Mouse (Mus musculus) forebrain, postnatal 0 days (tissue): ENCODE measurements around the gene Olfr263. TPM values are rescaled to one million over a fixed set of nuclear protein-coding genes. Genes with fewer than 3 reads are reported as not detected.

Source experiments
- ATAC-seq: fragments of 200-750 bp; cut with Nextera tagmentation; 2 replicates; pipeline ENCODE4 v1.8.0; 2017; ENCODE audit warnings: mild to moderate bottlenecking, moderate library complexity
- DNase-seq: peaks from one replicate; pipeline ENCODE4 v3.0.0-alpha.2; 2015
- H3K27ac ChIP-seq: fragments of 300-500 bp; sonication (generic); 2 replicates; pipeline ENCODE4 v1.5.1; 2014; ENCODE audit warnings: low read depth, mild to moderate bottlenecking, antibody characterized with exemption, low read length, moderate library complexity, mixed read lengths
- H3K27me3 ChIP-seq: fragments of 300-500 bp; sonication (generic); 2 replicates; pipeline ENCODE4 v1.6.1; 2014; ENCODE audit warnings: mild to moderate bottlenecking, low read length, mixed read lengths; ENCODE audit not compliant: insufficient read depth
- H3K36me3 ChIP-seq: fragments of 300-500 bp; sonication (generic); 2 replicates; pipeline ENCODE4 v1.6.1; 2014; ENCODE audit warnings: mild to moderate bottlenecking, moderate library complexity; ENCODE audit not compliant: insufficient read depth
- H3K4me1 ChIP-seq: fragments of 300-500 bp; sonication (generic); 2 replicates; pipeline ENCODE4 v1.6.1; 2014; ENCODE audit warnings: antibody characterized with exemption; ENCODE audit not compliant: insufficient read depth
- H3K4me2 ChIP-seq: fragments of 300-500 bp; sonication (generic); 2 replicates; pipeline ENCODE4 v1.6.1; 2014; ENCODE audit warnings: low read depth, mild to moderate bottlenecking, moderate library complexity
- H3K4me3 ChIP-seq: fragments of 300-500 bp; sonication (generic); 2 replicates; pipeline ENCODE4 v1.5.1; 2014; ENCODE audit warnings: low read depth, low read length, mixed read lengths
- H3K9ac ChIP-seq: fragments of 300-500 bp; sonication (generic); 2 replicates; pipeline ENCODE4 v1.6.1; 2014; ENCODE audit warnings: mild to moderate bottlenecking
- H3K9me3 ChIP-seq: fragments of 300-500 bp; sonication (generic); 2 replicates; pipeline ENCODE4 v1.6.1; 2016; ENCODE audit warnings: low read length
- CTCF ChIP-seq: sonication (generic); IDR thresholded peaks from 2 replicates; pipeline ENCODE4 v1.5.1; 2016; ENCODE audit warnings: antibody characterized with exemption, control low read depth, low read depth
- WGBS: fragments of 180-500 bp; shearing (Covaris S2); extraction: QIAGEN DNeasy Blood & Tissue Kit; methylation state at CpG from one replicate; pipeline ENCODE4 v1.1.7; 2014; 5-methylcytosine and 5-hydroxymethylcytosine counted together
- polyA plus RNA-seq: library from polyadenylated mRNA; unstranded; fragments of >200 nt; fragmentation: Nextera tagmentation; extraction: Ambion mirVana; gene quantifications from 2 replicates; pipeline ENCODE4 v1.2.1, GENCODE M21; 2015
- total RNA-seq: library from RNA; depleted of rRNA; stranded (reverse); fragments of >200 nt; gene quantifications from 2 replicates; pipeline ENCODE4 v1.2.3, GENCODE M21; 2014; rRNA removed

The Olfr263 gene
- total and polyA plus RNA-seq, 2 experiments from 2014 or later: not detected

- DNase-seq (no peak), ATAC-seq (no peak)
- no peaks in the 10 kb centered on the region for H3K9me3 ChIP-seq
- TF ChIP-seq CTCF: no peak
- no peaks in the 10 kb centered on the region for H3K27me3 ChIP-seq
- peaks cover 13% of the 10 kb centered on the region for H3K4me1 ChIP-seq
- peaks cover 47% of the 10 kb centered on the region for H3K36me3 ChIP-seq
- 91% methylated on average over 6 of the region's 6 CpGs for WGBS
- H3K9ac ChIP-seq: no peak overlapping the region
- no peak overlapping the region for H3K27ac ChIP-seq
- H3K4me2 ChIP-seq: no peak overlapping the region
- no peak overlapping the region for H3K4me3 ChIP-seq
These were observed 53.6 kb downstream of the Olfr263 start for GRCm38 (mm10) chr13:21183066-21183465.

- H3K4me2 ChIP-seq: no peak overlapping the region
- H3K27ac ChIP-seq: no peak overlapping the region
- H3K9ac ChIP-seq: no peak overlapping the region
- H3K9me3 ChIP-seq: no peaks in the 10 kb centered on the region
- H3K4me3 ChIP-seq: no peak overlapping the region
- WGBS: 92% methylated on average over 7 of the region's 7 CpGs
- TF ChIP-seq CTCF: no peak
- DNase-seq (no peak), ATAC-seq (no peak)
- peaks cover 13% of the 10 kb centered on the region for H3K4me1 ChIP-seq
- H3K27me3 ChIP-seq: no peaks in the 10 kb centered on the region
- peaks cover 52% of the 10 kb centered on the region for H3K36me3 ChIP-seq
These were observed 54.2 kb downstream of the Olfr263 start for GRCm38 (mm10) chr13:21183661-21184060.

GRCm38 (mm10) chr13:21185521-21185920 lies 56.1 kb downstream of the Olfr263 start:
- H3K36me3 ChIP-seq: peaks cover 70% of the 10 kb centered on the region
- ATAC-seq: no peak
- no peak for TF ChIP-seq CTCF
- no peak overlapping the region for H3K9ac ChIP-seq
- DNase-seq: no peak
- H3K4me1 ChIP-seq: peaks cover 13% of the 10 kb centered on the region
- H3K27me3 ChIP-seq: no peaks in the 10 kb centered on the region
- no peak overlapping the region for H3K4me3 ChIP-seq
- no peak overlapping the region for H3K27ac ChIP-seq
- WGBS: 88% methylated on average over 4 of the region's 4 CpGs
- no peak overlapping the region for H3K4me2 ChIP-seq
- H3K9me3 ChIP-seq: no peaks in the 10 kb centered on the region

Other genes with a start within 250 kb of the Olfr263 start
- not detected in 2 replicates for gene Olfr1370, start 54.7 kb upstream of the Olfr263 start, total RNA-seq
- not detected in 2 replicates for gene Olfr1370, start 54.7 kb upstream of the Olfr263 start, polyA plus RNA-seq
- gene Olfr1369-ps1, start 18.2 kb upstream of the Olfr263 start, total RNA-seq: not detected in 2 replicates
- gene Olfr1369-ps1, start 18.2 kb upstream of the Olfr263 start, polyA plus RNA-seq: not detected in 2 replicates
- not detected in 2 replicates for gene Olfr1368, start 16.2 kb downstream of the Olfr263 start, total RNA-seq
- gene Olfr1368, start 16.2 kb downstream of the Olfr263 start, polyA plus RNA-seq: not detected in 2 replicates
- 81.7 and 90.9 TPM in 2 replicates for gene Trim27, start 49.8 kb downstream of the Olfr263 start, total RNA-seq
- gene Trim27, start 49.8 kb downstream of the Olfr263 start, polyA plus RNA-seq: 72.7 and 85.3 TPM in 2 replicates
- not detected in 2 replicates for gene Gpx5, start 163.1 kb downstream of the Olfr263 start, total RNA-seq
- not detected in 2 replicates for gene Gpx5, start 163.1 kb downstream of the Olfr263 start, polyA plus RNA-seq
- 0.15 TPM in 1 of 2 replicates, not detected in the other for gene Gpx6, start 182.5 kb downstream of the Olfr263 start, total RNA-seq
- gene Gpx6, start 182.5 kb downstream of the Olfr263 start, polyA plus RNA-seq: 0.11 and 0.14 TPM in 2 replicates
- not detected in 2 replicates for gene Olfr1367, start 217.3 kb downstream of the Olfr263 start, total RNA-seq
- gene Olfr1367, start 217.3 kb downstream of the Olfr263 start, polyA plus RNA-seq: not detected in 2 replicates
- 10.4 and 11.5 TPM in 2 replicates for gene Zscan12, start 233.2 kb downstream of the Olfr263 start, total RNA-seq
- 7.2 and 8.1 TPM in 2 replicates for gene Zscan12, start 233.2 kb downstream of the Olfr263 start, polyA plus RNA-seq